Mouse (Mus musculus) limb, embryonic 11.5 days (tissue): ENCODE results near the gene Tm7sf2. TPM values are rescaled to one million over a fixed set of nuclear protein-coding genes. Genes with fewer than 3 reads are reported as not detected.

Experiments used
- ATAC-seq: fragments of 200-750 bp; cut with Nextera tagmentation; 2 replicates; pipeline ENCODE4 v1.8.0; 2017; ENCODE audit warnings: low read depth; ENCODE audit not compliant: insufficient number of reproducible peaks, low FRiP score, low TSS enrichment
- DNase-seq: peaks from one replicate; pipeline ENCODE4 v3.0.0-alpha.2; 2015; ENCODE audit warnings: low spot score
- H3K27ac ChIP-seq: fragments of 300-500 bp; sonication (generic); replicated peaks from 2 replicates; pipeline ENCODE4 v1.5.1; 2014; ENCODE audit warnings: low read depth, mild to moderate bottlenecking, low read length
- H3K27me3 ChIP-seq: fragments of 300-500 bp; sonication (generic); 2 replicates; pipeline ENCODE4 v1.6.1; 2014; ENCODE audit warnings: mild to moderate bottlenecking, low read length, mixed read lengths; ENCODE audit not compliant: control insufficient read depth, insufficient read depth
- H3K36me3 ChIP-seq: fragments of 300-500 bp; sonication (generic); 2 replicates; pipeline ENCODE4 v1.6.1; 2014; ENCODE audit warnings: mild to moderate bottlenecking, low read length, moderate library complexity, mixed read lengths; ENCODE audit not compliant: control insufficient read depth, insufficient read depth
- H3K4me1 ChIP-seq: fragments of 300-500 bp; sonication (generic); 2 replicates; pipeline ENCODE4 v1.6.1; 2014; ENCODE audit warnings: low read length, mixed read lengths; ENCODE audit not compliant: control insufficient read depth, insufficient read depth
- H3K4me2 ChIP-seq: fragments of 300-500 bp; sonication (generic); 2 replicates; pipeline ENCODE4 v1.6.1; 2014; ENCODE audit warnings: low read depth, mild to moderate bottlenecking, moderate library complexity; ENCODE audit not compliant: severe bottlenecking
- H3K4me3 ChIP-seq: fragments of 300-500 bp; sonication (generic); 2 replicates; pipeline ENCODE4 v1.5.1; 2014; ENCODE audit warnings: low read depth, low read length
- H3K9ac ChIP-seq: fragments of 300-500 bp; sonication (generic); 2 replicates; pipeline ENCODE4 v1.6.1; 2014; ENCODE audit warnings: mild to moderate bottlenecking, low read length
- H3K9me3 ChIP-seq: fragments of 300-500 bp; sonication (generic); 2 replicates; pipeline ENCODE4 v1.6.1; 2016; ENCODE audit warnings: low read length; ENCODE audit not compliant: control insufficient read depth
- WGBS: fragments of 180-500 bp; shearing (Covaris S2); extraction: QIAGEN DNeasy Blood & Tissue Kit; methylation state at CpG from one replicate; pipeline ENCODE4 v1.1.7; 2014; 5-methylcytosine and 5-hydroxymethylcytosine counted together
- polyA plus RNA-seq: library from polyadenylated mRNA; unstranded; fragments of >200 nt; fragmentation: Nextera tagmentation; extraction: Ambion mirVana; gene quantifications from 2 replicates; pipeline ENCODE4 v1.2.1, GENCODE M21; 2014

Tm7sf2 gene
- polyA plus RNA-seq, result 21.6 and 25.2 TPM in 2 replicates

GRCm38 (mm10) chr19:6067724-6068415 is at the start of gene Tm7sf2:
Gene Tm7sf2 (minus strand): TSS chr19:6068373.
- peak; percentile 89 for ATAC-seq
- Histone ChIP-seq H3K36me3 (peaks cover 12% of the 10 kb centered on the region; the same call in 1 of the 2 replicates), H3K4me3 (peak within 1 kb of the TSS; percentile 54), H3K27ac (peak within 1 kb of the TSS; percentile 75; the same call in 1 of the 2 replicates), H3K4me1 (peaks cover 14% of the 10 kb centered on the region; the same call in 1 of the 2 replicates), H3K4me2 (peak within 1 kb of the TSS; percentile 96), H3K9ac (peak within 1 kb of the TSS; percentile 57), H3K9me3 (no peaks in the 10 kb centered on the region), H3K27me3 (no peaks in the 10 kb centered on the region)
- DNase-seq, result peak; percentile 90
- WGBS, result 10% methylated on average over 33 of the region's 33 CpGs

DNA sequence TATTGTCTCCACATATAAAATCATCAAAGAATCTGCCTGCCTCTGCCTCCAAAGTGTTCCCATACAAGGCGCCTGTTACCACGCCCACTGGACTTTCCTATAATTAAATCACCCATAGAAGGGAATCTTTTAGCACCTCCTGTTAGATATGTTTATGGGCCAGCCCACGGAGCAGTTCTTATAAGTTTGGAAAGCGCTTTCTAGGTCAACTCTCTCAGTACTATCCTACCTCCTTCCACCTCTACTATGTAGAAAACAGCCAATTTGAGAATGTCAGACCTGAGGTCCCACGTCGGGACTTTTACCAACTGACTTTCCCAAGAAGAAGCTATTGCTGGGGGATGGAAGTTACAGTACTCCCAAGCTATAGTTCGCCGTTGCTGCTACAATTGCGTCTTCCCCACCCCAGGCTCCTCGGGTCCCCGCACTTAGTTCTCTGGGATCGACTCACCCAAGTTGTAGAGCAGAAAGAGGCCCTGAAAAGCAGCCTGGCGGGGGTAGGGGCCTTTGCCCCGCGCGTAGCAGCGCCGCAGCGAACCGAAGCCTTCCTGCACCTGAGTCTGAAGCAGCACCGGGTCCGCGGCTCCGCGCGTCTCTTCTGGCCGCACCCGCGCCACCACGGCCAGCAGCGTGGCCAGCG is 49.3 kb upstream of the Tm7sf2 start:
- H3K4me3 ChIP-seq, result peak overlapping the region; percentile 69
- H3K4me2 ChIP-seq, result peak overlapping the region; percentile 90
- 6% methylated on average over 32 of the region's 32 CpGs for WGBS
- H3K9ac ChIP-seq, result peak overlapping the region; percentile 87
- peaks cover 3% of the 10 kb centered on the region for H3K4me1 ChIP-seq
- H3K27me3 ChIP-seq, result no peaks in the 10 kb centered on the region
- H3K36me3 ChIP-seq, result peaks cover 13% of the 10 kb centered on the region
- no peaks in the 10 kb centered on the region for H3K9me3 ChIP-seq
- H3K27ac ChIP-seq, result peak overlapping the region; percentile 96
- DNase-seq, result no peak
- ATAC-seq, result no peak

DNA sequence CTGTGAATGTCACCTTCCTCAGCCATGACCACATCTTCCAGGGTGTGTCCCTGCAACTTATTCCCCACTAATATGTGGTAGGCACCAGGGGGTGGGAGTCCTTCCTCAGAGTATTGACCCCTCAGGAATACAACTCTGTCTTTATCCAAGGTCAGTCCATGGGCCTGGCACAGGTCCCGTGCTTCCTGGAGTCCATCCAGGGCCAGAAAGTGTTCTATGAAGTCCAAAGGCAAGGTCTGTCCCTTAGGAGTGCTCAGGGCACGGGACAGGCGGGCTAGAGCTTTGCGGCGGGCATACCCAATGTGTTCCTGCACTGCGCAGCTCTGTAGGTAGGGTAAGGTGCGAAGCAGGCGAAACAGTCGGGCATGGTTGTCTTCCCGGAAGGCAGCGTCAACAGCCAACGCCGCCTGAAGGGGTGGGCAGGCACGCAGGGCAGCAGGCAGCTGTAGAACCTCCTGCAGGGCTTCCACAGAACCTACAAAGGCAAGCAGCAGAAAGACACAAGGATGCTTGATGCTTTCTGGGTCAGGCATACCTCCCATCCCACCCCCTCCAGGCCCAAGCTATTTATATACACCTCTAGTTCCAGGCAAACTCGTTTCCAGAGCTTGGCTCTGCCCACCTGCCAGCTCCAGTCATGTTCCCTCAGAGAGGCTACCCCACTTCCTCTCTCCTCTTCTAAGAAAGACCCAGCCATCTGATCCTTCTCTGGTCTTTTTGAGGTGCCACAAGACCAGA is 48.1 kb upstream of the Tm7sf2 start:
- Histone ChIP-seq H3K4me3 (no peak overlapping the region), H3K4me1 (peaks cover 3% of the 10 kb centered on the region), H3K27ac (no peak overlapping the region), H3K4me2 (no peak overlapping the region), H3K9me3 (no peaks in the 10 kb centered on the region), H3K36me3 (peaks cover 13% of the 10 kb centered on the region), H3K9ac (no peak overlapping the region; the same call in 1 of the 2 replicates), H3K27me3 (no peaks in the 10 kb centered on the region)
- ATAC-seq, result no peak
- 91% methylated on average over 15 of the region's 15 CpGs for WGBS
- no peak for DNase-seq

GRCm38 (mm10) chr19:6113116-6113515 is 44.9 kb upstream of the Tm7sf2 start:
- Histone ChIP-seq H3K36me3 (peaks cover 10% of the 10 kb centered on the region; the same call in 1 of the 2 replicates), H3K4me3 (no peak overlapping the region)
- 63% methylated on average over 6 of the region's 6 CpGs for WGBS

GRCm38 (mm10) chr19:6105586-6105985 is 37.4 kb upstream of the Tm7sf2 start, which contains the start of gene Naaladl1:
Gene Naaladl1 (plus strand): TSS chr19:6105782.
- no peak for DNase-seq
- Histone ChIP-seq H3K4me3 (no peak within 1 kb of the TSS), H3K27ac (no peak within 1 kb of the TSS), H3K27me3 (no peaks in the 10 kb centered on the region), H3K9me3 (no peaks in the 10 kb centered on the region), H3K36me3 (no peaks in the 10 kb centered on the region), H3K4me1 (no peaks in the 10 kb centered on the region), H3K9ac (no peak within 1 kb of the TSS), H3K4me2 (no peak within 1 kb of the TSS)
- ATAC-seq, result no peak
- 81% methylated on average over 7 of the region's 7 CpGs for WGBS

More at GRCm38 (mm10) chr19:6113116-6113515, 44.9 kb upstream of the Tm7sf2 start:
- no peaks in the 10 kb centered on the region for H3K9me3 ChIP-seq
- no peaks in the 10 kb centered on the region for H3K27me3 ChIP-seq
- no peak overlapping the region for H3K4me2 ChIP-seq
- H3K27ac ChIP-seq, result no peak overlapping the region
- no peak overlapping the region for H3K9ac ChIP-seq
- ATAC-seq (no peak), DNase-seq (no peak)
- H3K4me1 ChIP-seq, result peaks cover 3% of the 10 kb centered on the region

- 88% methylated on average over 4 of the region's 4 CpGs for WGBS
- no peak for DNase-seq
These were observed 36.3 kb upstream of the Tm7sf2 start for GRCm38 (mm10) chr19:6104476-6104875.

GRCm38 (mm10) chr19:6102169-6102853 is 34.1 kb upstream of the Tm7sf2 start:
- no peak overlapping the region for H3K4me3 ChIP-seq
- no peaks in the 10 kb centered on the region for H3K9me3 ChIP-seq
- H3K27me3 ChIP-seq, result no peaks in the 10 kb centered on the region
- H3K36me3 ChIP-seq, result peaks cover 3% of the 10 kb centered on the region
- H3K4me1 ChIP-seq, result no peaks in the 10 kb centered on the region
- DNase-seq (no peak), ATAC-seq (no peak)
- H3K9ac ChIP-seq, result no peak overlapping the region
- no peak overlapping the region for H3K4me2 ChIP-seq
- no peak overlapping the region for H3K27ac ChIP-seq
- WGBS, result 78% methylated on average over 6 of the region's 6 CpGs

More at GRCm38 (mm10) chr19:6104476-6104875, 36.3 kb upstream of the Tm7sf2 start:
- Histone ChIP-seq H3K27me3 (no peaks in the 10 kb centered on the region), H3K9ac (no peak overlapping the region), H3K4me3 (no peak overlapping the region), H3K4me2 (no peak overlapping the region), H3K27ac (no peak overlapping the region), H3K36me3 (peaks cover 3% of the 10 kb centered on the region), H3K4me1 (no peaks in the 10 kb centered on the region), H3K9me3 (no peaks in the 10 kb centered on the region)
- no peak for ATAC-seq

- no peak for DNase-seq
- Histone ChIP-seq H3K9me3 (no peaks in the 10 kb centered on the region), H3K27me3 (no peaks in the 10 kb centered on the region), H3K9ac (no peak overlapping the region), H3K4me1 (no peaks in the 10 kb centered on the region), H3K36me3 (peaks cover 6% of the 10 kb centered on the region), H3K27ac (no peak overlapping the region), H3K4me2 (no peak overlapping the region), H3K4me3 (no peak overlapping the region)
- WGBS, result 26% methylated on average over 6 of the region's 6 CpGs
- no peak for ATAC-seq
These were observed 33.0 kb upstream of the Tm7sf2 start for GRCm38 (mm10) chr19:6101186-6101585.
